Mouse (Mus musculus): ENCODE results near the gene Gm17402. TPM values are rescaled to one million over a fixed set of nuclear protein-coding genes. Genes with fewer than 3 reads are reported as not detected.

Gene Gm17402
- polyA plus RNA-seq, 1 experiment from 2014 or later: not detected

DNA sequence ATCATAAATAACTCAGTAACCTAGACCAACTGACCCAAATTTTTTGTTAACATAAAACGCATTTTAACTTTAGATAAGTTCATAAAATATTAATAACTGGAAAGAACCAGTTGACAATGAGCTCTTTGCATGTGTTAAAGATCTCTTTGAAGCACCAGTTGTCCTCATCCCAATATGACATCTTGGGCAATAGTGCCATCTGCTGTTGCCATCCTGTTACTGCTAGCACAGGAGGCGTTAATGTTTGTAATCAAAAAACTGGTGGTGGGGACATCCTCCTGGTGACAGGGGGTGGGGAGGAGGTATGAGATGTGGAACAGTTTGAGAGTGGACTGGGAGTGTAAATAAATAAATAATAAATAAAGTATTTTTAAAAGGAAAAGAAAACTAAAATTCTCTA is 30.4 kb downstream of the Gm17402 start:
- Histone ChIP-seq H3K4me2 (no peak overlapping the region), H3K9ac (no peak overlapping the region), H3K36me3 (ENCODE audit: insufficient read depth) (no peaks in the 10 kb centered on the region), H3K27ac (ENCODE audit: low read depth) (no peak overlapping the region), H3K27me3 (ENCODE audit: insufficient read depth, low read length) (no peaks in the 10 kb centered on the region), H3K9me3 (ENCODE audit: low read depth, low read length) (no peaks in the 10 kb centered on the region), H3K4me1 (ENCODE audit: insufficient read depth) (no peaks in the 10 kb centered on the region), H3K4me3 (ENCODE audit: low read depth, low read length) (no peak overlapping the region)
- WGBS: 9% methylated on average over 2 of the region's 2 CpGs
- ATAC-seq (ENCODE audit: insufficient read depth) (no peak), DNase-seq (peak; percentile 80)
- TF ChIP-seq CTCF (IDR thresholded peaks at IDR 0.05; ENCODE audit: low read depth): peak; percentile 78

DNA sequence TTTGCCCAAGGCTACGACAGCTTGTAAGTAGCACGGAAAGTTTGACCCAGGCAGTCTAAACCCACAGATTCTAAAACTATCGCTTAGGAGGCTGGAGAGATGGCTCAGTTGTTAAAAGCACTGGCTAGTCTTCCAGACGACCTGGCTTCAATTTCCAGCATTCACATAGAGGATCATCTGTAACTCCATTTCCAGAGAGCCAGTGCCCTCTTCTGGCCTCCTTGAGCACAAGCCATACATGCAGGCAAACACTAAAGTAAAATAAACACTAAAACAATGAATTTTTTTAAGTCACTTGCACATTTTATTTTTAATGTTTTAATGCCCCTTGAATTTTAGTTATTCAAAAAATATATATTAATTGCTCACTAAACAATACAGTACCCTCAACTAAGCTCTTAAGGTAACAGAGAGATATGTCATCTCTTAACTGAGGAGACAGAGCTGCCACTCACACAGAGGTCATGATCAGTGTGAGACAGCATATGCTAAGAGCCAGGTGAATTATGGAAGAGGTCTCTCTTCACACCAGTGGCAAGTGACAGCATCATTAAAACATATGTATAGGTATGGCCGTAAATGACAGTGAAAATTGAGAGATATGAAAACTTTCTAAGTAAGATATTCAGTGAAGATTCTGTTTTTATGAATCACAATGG is 31.8 kb downstream of the Gm17402 start:
- Histone ChIP-seq H3K27ac (ENCODE audit: low read depth) (no peak overlapping the region), H3K4me1 (ENCODE audit: insufficient read depth) (no peaks in the 10 kb centered on the region), H3K36me3 (ENCODE audit: insufficient read depth) (no peaks in the 10 kb centered on the region), H3K9ac (no peak overlapping the region), H3K4me2 (no peak overlapping the region), H3K27me3 (ENCODE audit: insufficient read depth, low read length) (no peaks in the 10 kb centered on the region), H3K4me3 (ENCODE audit: low read depth, low read length) (no peak overlapping the region), H3K9me3 (ENCODE audit: low read depth, low read length) (no peaks in the 10 kb centered on the region)
- peak; percentile 63 for DNase-seq
- WGBS: 56% methylated on average over 5 of the region's 5 CpGs
- peak; percentile 55 for TF ChIP-seq CTCF (IDR thresholded peaks at IDR 0.05; ENCODE audit: low read depth)
- ATAC-seq (ENCODE audit: insufficient read depth): no peak

DNA sequence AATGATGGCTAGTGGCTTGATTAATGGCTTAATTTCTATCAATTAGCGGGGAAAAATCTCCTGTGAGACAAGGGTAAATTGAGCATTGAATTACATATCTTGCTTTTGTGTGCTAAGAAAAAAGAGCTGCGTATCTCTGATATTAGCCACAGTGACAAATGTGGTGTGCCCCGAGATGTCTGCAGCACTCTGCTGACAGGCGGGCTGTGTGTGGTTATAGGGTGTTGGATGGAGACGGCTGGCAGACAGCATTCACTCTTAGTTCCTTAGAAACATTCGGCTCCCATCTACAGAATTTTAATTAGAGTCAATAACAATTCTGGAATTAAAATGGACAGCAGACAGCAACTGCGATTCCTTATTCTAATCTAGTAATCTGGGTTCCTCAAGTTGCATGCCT is 34.0 kb downstream of the Gm17402 start:
- ATAC-seq (ENCODE audit: insufficient read depth): no peak
- Histone ChIP-seq H3K4me2 (no peak overlapping the region), H3K4me1 (ENCODE audit: insufficient read depth) (no peaks in the 10 kb centered on the region), H3K36me3 (ENCODE audit: insufficient read depth) (no peaks in the 10 kb centered on the region), H3K9ac (no peak overlapping the region), H3K27me3 (ENCODE audit: insufficient read depth, low read length) (no peaks in the 10 kb centered on the region), H3K4me3 (ENCODE audit: low read depth, low read length) (no peak overlapping the region), H3K27ac (ENCODE audit: low read depth) (no peak overlapping the region), H3K9me3 (ENCODE audit: low read depth, low read length) (no peaks in the 10 kb centered on the region)
- TF ChIP-seq CTCF (IDR thresholded peaks at IDR 0.05; ENCODE audit: low read depth): no peak
- no peak for DNase-seq
- WGBS: 60% methylated on average over 7 of the region's 7 CpGs

DNA sequence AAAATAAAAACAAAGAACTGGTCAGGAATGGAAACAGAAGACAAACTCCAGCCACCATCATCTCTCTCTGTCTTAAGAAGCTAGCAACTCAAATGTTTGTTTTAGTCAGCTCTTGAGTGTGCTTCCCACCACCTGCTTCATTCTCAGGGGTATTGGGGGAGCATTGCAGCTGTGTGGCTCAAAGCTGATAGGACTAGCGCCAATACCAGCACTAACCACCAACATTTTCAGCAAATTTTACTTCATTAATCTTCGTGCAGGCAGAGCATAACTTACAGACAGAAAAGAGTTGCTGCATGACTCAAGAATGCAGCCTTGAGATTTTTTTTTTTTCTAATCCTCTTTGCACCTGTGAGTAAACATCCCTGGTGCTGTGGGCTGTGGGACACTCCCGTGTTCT is 35.4 kb downstream of the Gm17402 start:
- Histone ChIP-seq H3K4me2 (no peak overlapping the region), H3K36me3 (ENCODE audit: insufficient read depth) (no peaks in the 10 kb centered on the region), H3K27ac (ENCODE audit: low read depth) (no peak overlapping the region), H3K27me3 (ENCODE audit: insufficient read depth, low read length) (no peaks in the 10 kb centered on the region), H3K9ac (no peak overlapping the region), H3K9me3 (ENCODE audit: low read depth, low read length) (no peaks in the 10 kb centered on the region), H3K4me3 (ENCODE audit: low read depth, low read length) (no peak overlapping the region), H3K4me1 (ENCODE audit: insufficient read depth) (no peaks in the 10 kb centered on the region)
- no peak for TF ChIP-seq CTCF (IDR thresholded peaks at IDR 0.05; ENCODE audit: low read depth)
- WGBS: 46% methylated on average over 3 of the region's 3 CpGs
- ATAC-seq (ENCODE audit: insufficient read depth) (no peak), DNase-seq (no peak)

DNA sequence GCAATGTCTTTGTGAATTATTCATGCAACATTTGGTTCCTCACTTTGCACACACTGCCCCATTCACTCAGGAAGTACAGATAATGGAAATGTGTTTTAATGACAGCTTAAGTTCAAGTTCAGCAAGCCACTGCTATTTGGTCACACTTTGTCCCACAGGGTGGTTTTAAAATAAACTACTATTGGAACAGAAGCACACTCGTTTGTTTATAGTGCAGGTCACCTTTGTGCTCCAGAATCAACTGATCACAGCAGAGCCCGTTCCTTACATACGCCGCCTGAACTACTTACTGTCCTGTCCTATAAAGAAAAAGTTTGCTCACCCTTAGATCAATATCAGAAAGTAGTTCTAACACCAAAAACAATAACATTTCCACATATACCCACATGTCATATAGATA is 52.5 kb downstream of the Gm17402 start:
- Histone ChIP-seq H3K4me2 (no peak overlapping the region), H3K27ac (ENCODE audit: low read depth) (no peak overlapping the region), H3K4me3 (ENCODE audit: low read depth, low read length) (no peak overlapping the region), H3K9me3 (ENCODE audit: low read depth, low read length) (no peaks in the 10 kb centered on the region), H3K36me3 (ENCODE audit: insufficient read depth) (no peaks in the 10 kb centered on the region), H3K9ac (no peak overlapping the region), H3K27me3 (ENCODE audit: insufficient read depth, low read length) (no peaks in the 10 kb centered on the region), H3K4me1 (ENCODE audit: insufficient read depth) (no peaks in the 10 kb centered on the region)
- WGBS: 56% methylated on average over 4 of the region's 4 CpGs
- ATAC-seq (ENCODE audit: insufficient read depth) (no peak), DNase-seq (no peak)
- TF ChIP-seq CTCF (IDR thresholded peaks at IDR 0.05; ENCODE audit: low read depth): no peak

Other genes starting within 250 kb of the Gm17402 start
- 17.1 and 23.6 TPM in 2 replicates for gene Mlf1, start 1.1 kb downstream of the Gm17402 start, polyA plus RNA-seq (2014; fragmentation: Nextera tagmentation; extraction: Ambion mirVana)
- 45.9 and 51.5 TPM in 2 replicates for gene Gfm1, start 54.9 kb upstream of the Gm17402 start, polyA plus RNA-seq (2014; fragmentation: Nextera tagmentation; extraction: Ambion mirVana)
- 191 and 197 TPM in 2 replicates for gene Lxn, start 88.8 kb upstream of the Gm17402 start, polyA plus RNA-seq (2014; fragmentation: Nextera tagmentation; extraction: Ambion mirVana)
- gene Rarres1, start 140.4 kb upstream of the Gm17402 start, polyA plus RNA-seq (2014; fragmentation: Nextera tagmentation; extraction: Ambion mirVana): 5.1 and 7.0 TPM in 2 replicates
- gene Mfsd1, start 207.6 kb upstream of the Gm17402 start, polyA plus RNA-seq (2014; fragmentation: Nextera tagmentation; extraction: Ambion mirVana): 54.4 and 54.8 TPM in 2 replicates